Mouse (Mus musculus): ENCODE data around the gene Fgfr2.

- TF ChIP-seq CTCF (IDR thresholded peaks at IDR 0.05; ENCODE audit: control insufficient read depth, insufficient read depth, insufficient read length): no peak
- TF ChIP-seq MAX (IDR thresholded peaks at IDR 0.05): no peak
- no peak for TF ChIP-seq USF1 (IDR thresholded peaks at IDR 0.05; ENCODE audit: low read depth)
- TF ChIP-seq CEBPB (IDR thresholded peaks at IDR 0.05; ENCODE audit: low read depth): no peak
- no peak for TF ChIP-seq MYOD1 (IDR thresholded peaks at IDR 0.05; ENCODE audit: control insufficient read depth, insufficient read length, low read depth)
These were observed 745.2 kb downstream of the Fgfr2 start for GRCm38 (mm10) chr7:132377913-132378312.
